Mouse (Mus musculus) 3134 (cell line): ENCODE measurements around the gene H2-D1.
"Not testable (repeated sequence)": the region's sequence is repeated elsewhere in the genome, so short reads cannot be mapped to it uniquely, and the experiment has no call there.

ENCODE experiments used
- DNase-seq: peaks from one replicate; pipeline ENCODE4 v3.0.0-alpha.2; 2011; ENCODE audit warnings: low spot score; ENCODE audit not compliant: insufficient read length; ENCODE audit errors: extremely low read depth

Gene H2-D1

DNA sequence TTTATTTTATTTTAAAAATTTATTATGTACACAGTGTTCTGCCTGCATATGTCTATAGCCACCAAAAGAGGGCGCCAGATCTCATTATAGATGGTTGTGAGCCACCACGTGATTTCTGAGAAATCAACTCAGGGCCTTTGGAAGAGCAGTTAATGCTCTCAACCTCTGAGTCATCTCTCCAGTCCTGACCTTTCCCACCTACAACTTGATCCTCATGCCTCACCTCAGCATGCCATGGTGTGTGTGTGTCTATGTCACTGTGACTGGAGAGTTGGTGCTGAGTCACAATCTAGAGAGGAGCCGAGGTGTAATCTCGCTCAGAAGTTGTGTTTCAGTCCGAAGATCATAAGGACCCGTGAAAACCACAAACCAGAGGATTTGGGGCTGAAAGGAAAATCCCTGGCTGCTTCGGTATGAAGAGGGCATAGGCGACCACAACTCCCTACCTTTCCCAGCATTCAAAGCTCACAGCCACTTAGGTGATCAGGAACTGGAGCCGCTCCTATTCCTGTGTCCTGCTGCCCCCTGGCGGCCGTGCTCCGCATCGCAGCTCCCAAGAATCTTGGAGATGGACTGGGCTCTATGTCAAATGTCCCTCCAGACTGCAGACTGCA, 39.2 kb downstream of the H2-D1 start:
- DNase-seq: peak; percentile 86

DNA sequence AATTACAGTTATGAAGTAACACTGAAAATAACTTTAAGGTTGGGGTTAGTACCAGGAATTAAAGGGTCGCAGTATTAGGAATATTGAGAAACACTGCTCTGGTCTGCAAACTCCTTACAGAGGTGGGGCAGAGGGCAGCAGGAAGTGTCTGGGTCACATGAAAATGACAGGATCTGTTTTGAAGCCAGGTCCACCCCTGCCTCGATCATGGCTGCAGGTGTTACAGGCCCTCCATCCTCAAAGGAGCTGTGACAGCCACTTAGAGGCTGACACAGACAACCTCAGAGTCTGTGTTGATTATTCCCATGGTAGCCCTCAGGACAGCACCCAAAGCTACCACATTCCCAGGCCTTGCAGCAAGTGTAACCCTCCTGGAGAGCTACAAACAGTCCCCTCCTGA, 40.7 kb downstream of the H2-D1 start:
- no peak for DNase-seq

DNA sequence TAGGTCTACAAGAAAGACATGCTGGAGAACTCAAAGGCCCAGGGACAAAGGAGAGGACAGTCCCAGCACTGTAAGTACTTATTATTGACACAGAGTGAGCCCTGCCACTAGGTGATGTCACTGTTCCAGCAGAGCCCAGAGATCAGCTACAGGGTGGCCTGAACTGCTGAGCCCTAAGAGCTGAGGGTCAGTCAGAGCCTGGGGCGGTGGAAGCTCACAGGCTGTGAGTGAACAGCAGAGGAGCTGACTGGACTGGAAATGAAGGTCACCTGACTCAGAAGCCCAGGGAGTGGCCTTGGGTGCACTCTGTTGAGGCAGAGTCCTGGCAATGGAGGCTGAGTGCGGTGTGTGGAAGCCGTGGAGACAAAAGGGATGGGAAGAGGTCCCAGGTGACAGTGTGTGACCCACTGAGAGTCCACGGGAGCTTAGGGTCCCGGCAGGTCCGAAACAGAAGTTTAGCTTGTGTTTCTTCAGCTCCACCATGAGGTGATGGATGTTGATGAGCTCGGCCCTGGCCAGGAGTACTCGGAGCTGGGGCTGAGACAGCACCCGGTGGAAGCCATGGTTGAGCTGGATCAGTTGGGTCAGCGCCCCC, 41.3 kb downstream of the H2-D1 start:
- no peak for DNase-seq

GRCm38 (mm10) chr17:35304478-35304877, 41.9 kb downstream of the H2-D1 start:
- no peak for DNase-seq

GRCm38 (mm10) chr17:35304921-35305320, 42.4 kb downstream of the H2-D1 start:
- DNase-seq: not testable (repeated sequence)
